Mouse (Mus musculus) lung, postnatal 0 days (tissue): ENCODE measurements around the gene Acot6.

Source experiments
- CTCF ChIP-seq: IDR thresholded peaks from 2 replicates; pipeline ENCODE4 v1.5.1; 2016; ENCODE audit warnings: antibody characterized with exemption, mild to moderate bottlenecking
- EP300 ChIP-seq: IDR thresholded peaks from 2 replicates; pipeline ENCODE4 v1.6.1; 2016; ENCODE audit warnings: antibody characterized with exemption, mild to moderate bottlenecking, control low read depth

DNA sequence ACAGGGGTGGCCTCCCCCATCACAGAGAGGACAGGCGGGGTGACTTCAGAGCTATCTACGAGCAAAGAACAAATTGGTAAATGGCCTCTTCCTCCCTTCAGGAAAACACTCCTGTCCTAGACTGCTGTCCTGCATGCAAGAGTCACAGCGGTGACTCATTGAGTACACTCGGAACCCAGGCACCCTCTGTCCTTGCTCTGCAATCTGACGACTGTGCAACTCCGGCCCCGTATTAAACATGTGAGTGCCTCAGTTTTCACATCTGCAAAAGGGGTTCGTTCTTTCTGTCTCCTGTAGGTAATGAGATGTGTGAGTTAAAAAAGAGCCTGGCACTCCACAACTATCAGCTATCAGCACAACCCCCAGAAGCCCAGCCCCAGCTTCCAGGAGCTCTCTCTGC is 60.0 kb downstream of the Acot6 start:
- TF ChIP-seq EP300: no peak
- no peak for TF ChIP-seq CTCF
